Mouse (Mus musculus): ENCODE results near the gene Kif16b. TPM values are rescaled to one million over a fixed set of nuclear protein-coding genes. Genes with fewer than 3 reads are reported as not detected.

The Kif16b gene
- total and polyA plus RNA-seq, 3 experiments = 7.8 to 9.5 (median 8.0) TPM

GRCm38 (mm10) chr2:142633996-142634559 lies 267.3 kb downstream of the Kif16b start:
- no peak for DNase-seq (ENCODE audit: extremely low read depth)
- Histone ChIP-seq H3K4me1 (ENCODE audit: control insufficient read depth in 1 of 2, insufficient read depth in 2 of 2) (no peaks in the 10 kb centered on the region), H3K79me2 (replicated peaks; ENCODE audit: control insufficient read depth, extremely low read depth, insufficient read depth, poor library complexity, severe bottlenecking) (no peaks in the 10 kb centered on the region)

GRCm38 (mm10) chr2:142629523-142630312 lies 271.6 kb downstream of the Kif16b start:
- DNase-seq (ENCODE audit: extremely low read depth) = no peak
- H3K4me2 ChIP-seq (ENCODE audit: insufficient read depth, low read depth, poor library complexity, severe bottlenecking) = no peak overlapping the region
- no peaks in the 10 kb centered on the region for H3K27me3 ChIP-seq (replicated peaks)
- no peaks in the 10 kb centered on the region for H3K36me3 ChIP-seq (replicated peaks in 1 of 2; ENCODE audit: control insufficient read depth in 1 of 2, insufficient read depth in 1 of 2, low read length in 1 of 2)
- in situ Hi-C loops (cut with MboI; ENCODE audit: low pct_ligation_motif_present, low pct_unique_long_range_greater_than_20kb, low sequenced_read_pairs) = no loop called here
- no peak overlapping the region for H3K9ac ChIP-seq (ENCODE audit: insufficient read depth, low read depth)
- H3K9me3 ChIP-seq (replicated peaks; ENCODE audit: low read length) = no peaks in the 10 kb centered on the region
- H3K4me1 ChIP-seq (ENCODE audit: control insufficient read depth in 1 of 2, insufficient read depth in 2 of 2) = no peaks in the 10 kb centered on the region
- no peak overlapping the region for H3K4me3 ChIP-seq (replicated peaks in 1 of 3; ENCODE audit: low read depth in 2 of 3, low read length in 2 of 3, poor library complexity in 1 of 3)
- dilution Hi-C loops (cut with MboI; ENCODE audit: extremely low pct_ligation_motif_present, extremely low pct_unique_long_range_greater_than_20kb, low sequenced_read_pairs) = no loop called here
- TF ChIP-seq HCFC1 (IDR thresholded peaks at IDR 0.05; ENCODE audit: low read depth, low read length) (no peak), JUN (IDR thresholded peaks at IDR 0.05; ENCODE audit: insufficient read depth, low read depth, low read length) (no peak), E2F4 (IDR thresholded peaks at IDR 0.05; ENCODE audit: insufficient replicate concordance, low read depth, low read length) (no peak), CHD2 (IDR thresholded peaks at IDR 0.05; ENCODE audit: low read length) (no peak), NRF1 (IDR thresholded peaks at IDR 0.05; ENCODE audit: low read depth, low read length) (no peak), NELFE (IDR thresholded peaks at IDR 0.05; ENCODE audit: low read depth, low read length) (no peak), BHLHE40 (IDR thresholded peaks at IDR 0.05; ENCODE audit: low read depth, low read length) (no peak), ETS1 (conservative IDR thresholded peaks at IDR 0.05; ENCODE audit: low read depth, low read length) (no peak), PAX5 (IDR thresholded peaks at IDR 0.05; ENCODE audit: low read length) (no peak), EP300 (IDR thresholded peaks at IDR 0.05; ENCODE audit: low read length) (no peak), IRF4 (IDR thresholded peaks at IDR 0.05; ENCODE audit: low read depth, low read length) (no peak), MAX (IDR thresholded peaks at IDR 0.05; ENCODE audit: low read length) (no peak), TBP (conservative IDR thresholded peaks at IDR 0.05; ENCODE audit: low read depth, low read length) (no peak), MXI1 (IDR thresholded peaks at IDR 0.05; ENCODE audit: low read depth, low read length) (no peak), KAT2A (IDR thresholded peaks at IDR 0.05; ENCODE audit: insufficient replicate concordance, low read length) (no peak), RAD21 (IDR thresholded peaks at IDR 0.05; ENCODE audit: low read depth, low read length) (no peak), USF1 (IDR thresholded peaks at IDR 0.05; ENCODE audit: low read depth, low read length) (no peak), ZNF384 (IDR thresholded peaks at IDR 0.05; ENCODE audit: low read depth, low read length) (no peak), SIN3A (IDR thresholded peaks at IDR 0.05; ENCODE audit: low read length) (no peak), TCF12 (IDR thresholded peaks at IDR 0.05; ENCODE audit: low read depth, low read length) (no peak)
- no peak overlapping the region for H3K27ac ChIP-seq (ENCODE audit: insufficient read depth, low read depth)
- H3K79me2 ChIP-seq (replicated peaks; ENCODE audit: control insufficient read depth, extremely low read depth, insufficient read depth, poor library complexity, severe bottlenecking) = no peaks in the 10 kb centered on the region

More at GRCm38 (mm10) chr2:142633996-142634559, 267.3 kb downstream of the Kif16b start:
- no peak overlapping the region for H3K9ac ChIP-seq (ENCODE audit: insufficient read depth, low read depth)
- in situ Hi-C loops (cut with MboI; ENCODE audit: low pct_ligation_motif_present, low pct_unique_long_range_greater_than_20kb, low sequenced_read_pairs) = no loop called here
- no peak overlapping the region for H3K4me2 ChIP-seq (ENCODE audit: insufficient read depth, low read depth, poor library complexity, severe bottlenecking)
- no peaks in the 10 kb centered on the region for H3K9me3 ChIP-seq (replicated peaks; ENCODE audit: low read length)
- dilution Hi-C loops (cut with MboI; ENCODE audit: extremely low pct_ligation_motif_present, extremely low pct_unique_long_range_greater_than_20kb, low sequenced_read_pairs) = no loop called here
- no peaks in the 10 kb centered on the region for H3K27me3 ChIP-seq (replicated peaks)
- H3K36me3 ChIP-seq (replicated peaks in 1 of 2; ENCODE audit: control insufficient read depth in 1 of 2, insufficient read depth in 1 of 2, low read length in 1 of 2) = no peaks in the 10 kb centered on the region
- H3K4me3 ChIP-seq (replicated peaks in 1 of 3; ENCODE audit: low read depth in 2 of 3, low read length in 2 of 3, poor library complexity in 1 of 3) = no peak overlapping the region
- no peak overlapping the region for H3K27ac ChIP-seq (ENCODE audit: insufficient read depth, low read depth)
- TF ChIP-seq SMC3 (IDR thresholded peaks at IDR 0.05; ENCODE audit: low read depth, low read length) = no peak
- TF ChIP-seq MAZ (IDR thresholded peaks at IDR 0.05; ENCODE audit: low read depth, low read length) = no peak
- no peak for TF ChIP-seq ELF1 (IDR thresholded peaks at IDR 0.05; ENCODE audit: low read depth, low read length)
- no peak for TF ChIP-seq MXI1 (IDR thresholded peaks at IDR 0.05; ENCODE audit: low read depth, low read length)
- TF ChIP-seq HCFC1 (IDR thresholded peaks at IDR 0.05; ENCODE audit: low read depth, low read length) = no peak
- TF ChIP-seq CHD1 (IDR thresholded peaks at IDR 0.05; ENCODE audit: low read depth, low read length) = no peak
- no peak for TF ChIP-seq RCOR1 (conservative IDR thresholded peaks at IDR 0.05; ENCODE audit: low read depth, low read length)
- TF ChIP-seq JUN (IDR thresholded peaks at IDR 0.05; ENCODE audit: insufficient read depth, low read depth, low read length) = no peak
- no peak for TF ChIP-seq MEF2A (IDR thresholded peaks at IDR 0.05; ENCODE audit: borderline replicate concordance, low read depth, low read length)

Data from CH12.LX (cell line).